7 mouse cellular contexts compared by ENCODE assay signal in the genomic region with DNA sequence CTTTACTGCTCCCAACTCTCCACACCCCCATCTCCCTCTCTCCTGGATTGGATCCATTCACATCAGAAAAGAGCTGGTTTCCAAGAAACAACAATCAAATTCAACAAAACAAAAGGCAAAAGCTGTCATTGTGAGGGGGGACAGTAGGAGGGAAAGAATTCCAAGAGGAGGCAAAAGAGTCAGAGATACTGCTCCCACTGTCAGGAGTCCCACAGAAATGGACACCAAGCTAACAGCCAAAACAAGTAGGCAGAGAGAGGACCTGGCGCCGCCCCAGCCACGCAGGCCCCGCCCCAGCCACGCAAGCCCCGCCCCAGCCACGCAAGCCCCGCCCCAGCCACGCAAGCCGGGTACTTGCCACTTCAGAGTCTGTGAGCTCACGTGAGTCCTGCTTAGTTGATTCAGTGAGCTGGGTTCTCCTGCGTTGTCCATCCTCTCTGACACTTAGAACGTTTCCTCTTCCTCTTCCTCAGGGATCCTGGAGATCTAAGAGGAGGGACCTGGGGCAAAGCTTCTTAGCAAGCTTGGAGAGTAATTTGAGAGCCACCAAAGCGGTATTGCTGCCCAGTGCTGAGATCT. TPM values are rescaled to one million over a fixed set of nuclear protein-coding genes. Genes with fewer than 3 reads are reported as not detected.
DNase-seq lines count a peak whose midpoint lies in the region; ATAC-seq lines count a peak whose summit lies in the region.

No protein-coding gene starts in this region.

- no peaks in the 10 kb centered on the region for H3K27me3 ChIP-seq in kidney, embryonic 15.5 days
- no peaks in the 10 kb centered on the region for H3K27me3 ChIP-seq in embryonic facial prominence, embryonic 14.5 days (replicated peaks; ENCODE audit: control insufficient read depth, insufficient read depth, low read length)
- H3K27me3 ChIP-seq in limb, embryonic 13.5 days: no peaks in the 10 kb centered on the region

- H3K27ac ChIP-seq in kidney, embryonic 15.5 days: peak overlapping the region; percentile 72
- peak overlapping the region; percentile 23; the same call in 1 of the 2 replicates for H3K27ac ChIP-seq in embryonic facial prominence, embryonic 14.5 days (replicated peaks; ENCODE audit: low read depth, low read length)
- H3K27ac ChIP-seq in limb, embryonic 13.5 days: no peak overlapping the region

- peaks cover 30% of the 10 kb centered on the region for H3K4me1 ChIP-seq in kidney, embryonic 15.5 days
- H3K4me1 ChIP-seq in embryonic facial prominence, embryonic 14.5 days (ENCODE audit: control insufficient read depth, insufficient read depth, low read length): peaks cover 7% of the 10 kb centered on the region
- H3K4me1 ChIP-seq in limb, embryonic 13.5 days: peaks cover 15% of the 10 kb centered on the region; the same call in 1 of the 2 replicates

- DNase-seq in kidney, adult 9 months: no peak
- no peak for DNase-seq in embryonic facial prominence, embryonic 14.5 days (ENCODE audit: low spot score)
- peak; percentile 55 for DNase-seq in testis, postnatal 10 days (ENCODE audit: low spot score)
- no peak for DNase-seq in right cerebral cortex, adult 18-20 months
- DNase-seq in layer of hippocampus, adult 8-10 months (ENCODE audit: low spot score in 2 of 2): no peak

- H3K9ac ChIP-seq in kidney, embryonic 15.5 days: no peak overlapping the region
- no peak overlapping the region for H3K9ac ChIP-seq in embryonic facial prominence, embryonic 14.5 days (ENCODE audit: low read depth, low read length)
- no peak overlapping the region for H3K9ac ChIP-seq in limb, embryonic 13.5 days

- WGBS in kidney, embryonic 15.5 days: 38% methylated on average over 14 of the region's 14 CpGs
- 48% methylated on average over 10 of the region's 14 CpGs for WGBS in embryonic facial prominence, embryonic 14.5 days
- 40% methylated on average over 14 of the region's 14 CpGs for WGBS in limb, embryonic 13.5 days

- peak overlapping the region; percentile 31 for H3K4me2 ChIP-seq in kidney, embryonic 15.5 days
- no peak overlapping the region for H3K4me2 ChIP-seq in embryonic facial prominence, embryonic 14.5 days (ENCODE audit: low read depth, low read length)
- H3K4me2 ChIP-seq in limb, embryonic 13.5 days (replicated peaks): peak overlapping the region; percentile 21; the same call in 1 of the 2 replicates

- no peaks in the 10 kb centered on the region for H3K36me3 ChIP-seq in kidney, embryonic 15.5 days
- H3K36me3 ChIP-seq in embryonic facial prominence, embryonic 14.5 days (ENCODE audit: control insufficient read depth, insufficient read depth, low read length): no peaks in the 10 kb centered on the region
- no peaks in the 10 kb centered on the region for H3K36me3 ChIP-seq in limb, embryonic 13.5 days

- H3K4me3 ChIP-seq in kidney, embryonic 15.5 days (replicated peaks): no peak overlapping the region
- no peak overlapping the region for H3K4me3 ChIP-seq in embryonic facial prominence, embryonic 14.5 days (ENCODE audit: low read depth, low read length)
- H3K4me3 ChIP-seq in limb, embryonic 13.5 days: no peak overlapping the region

- H3K9me3 ChIP-seq in kidney, embryonic 15.5 days (replicated peaks): peaks cover 4% of the 10 kb centered on the region
- H3K9me3 ChIP-seq in embryonic facial prominence, embryonic 14.5 days (ENCODE audit: control insufficient read depth, low read length): peaks cover 6% of the 10 kb centered on the region; the same call in 1 of the 2 replicates
- peaks cover 5% of the 10 kb centered on the region; the same call in 1 of the 2 replicates for H3K9me3 ChIP-seq in limb, embryonic 13.5 days

- 0 out of 2 replicates have a peak, but pooled peaks have one; percentile 9 for ATAC-seq in kidney, embryonic 15.5 days (replicated peaks; ENCODE audit: low FRiP score)
- ATAC-seq in embryonic facial prominence, embryonic 14.5 days (ENCODE audit: low read depth): peak; percentile 55; the same call in 1 of the 2 replicates
- ATAC-seq in limb, embryonic 13.5 days (ENCODE audit: low FRiP score, low read depth): no peak

RNA-seq across cellular contexts. Expression of gene Gm5148, which starts 19.5 kb away (rescaled TPM):
- polyA plus RNA-seq in kidney, embryonic 15.5 days (2015; fragmentation: Nextera tagmentation; extraction: Ambion mirVana): 8.1 and 8.2 TPM in 2 replicates
- 5.6 and 5.8 TPM in 2 replicates for polyA plus RNA-seq in embryonic facial prominence, embryonic 14.5 days (2014; fragmentation: Nextera tagmentation; extraction: Ambion mirVana)
- polyA plus RNA-seq in limb, embryonic 13.5 days (2015; fragmentation: Nextera tagmentation; extraction: Ambion mirVana): 5.6 and 7.5 TPM in 2 replicates
- 1 to 10 TPM; 4.3 to 5.8 (median 4.8) TPM for total RNA-seq in layer of hippocampus, adult 8-10 months (2022)
